In the genomic region with DNA sequence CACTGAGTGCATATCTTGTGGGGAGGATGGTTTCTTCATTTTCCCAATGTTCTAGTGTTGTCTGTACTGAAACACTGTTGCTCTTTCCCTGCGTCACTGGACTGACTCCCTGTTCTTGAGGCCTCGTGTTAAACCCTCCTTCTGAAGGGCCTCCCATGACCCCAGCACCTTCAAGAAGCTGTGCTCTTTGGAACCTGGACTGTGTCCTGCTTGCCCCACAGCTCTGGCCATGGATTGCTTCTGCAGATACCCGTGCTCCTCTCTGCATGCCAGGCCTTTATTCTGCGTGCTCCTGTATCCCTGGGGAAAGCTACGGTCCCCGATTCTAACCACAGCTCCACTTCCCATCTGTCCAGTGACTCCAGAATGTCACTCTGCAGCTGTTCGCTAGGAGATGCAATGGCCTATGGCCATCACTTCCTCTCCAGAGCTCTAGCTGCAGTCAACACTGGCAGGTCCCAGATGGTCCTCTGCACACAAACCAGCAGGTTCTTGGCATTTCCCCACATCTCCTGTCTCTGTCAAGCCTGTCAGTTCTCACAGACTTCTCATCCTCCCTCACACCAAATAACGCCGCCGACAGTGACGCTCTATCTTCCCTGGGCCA, we compare ENCODE assay signal across 14 mouse cellular contexts. TPM values are rescaled to one million over a fixed set of nuclear protein-coding genes. Genes with fewer than 3 reads are reported as not detected.
DNase-seq lines count a peak whose midpoint lies in the region; ATAC-seq lines count a peak whose summit lies in the region.
"Had no signal": no experiment of that assay in that cellular context is flagged by ENCODE, and none has a peak within 500 bp of the region (broad histone marks: within the 10 kb centered on the region; RNA-seq: fewer than 3 reads in every experiment).

No protein-coding gene starts in this region.

- no peaks in the 10 kb centered on the region for H3K27me3 ChIP-seq in intestine, embryonic 16.5 days (replicated peaks; ENCODE audit: control insufficient read depth, insufficient read depth, low read length)
- H3K27me3 ChIP-seq in intestine, embryonic 15.5 days (replicated peaks): no peaks in the 10 kb centered on the region
- peaks cover 28% of the 10 kb centered on the region for H3K27me3 ChIP-seq in liver, embryonic 12.5 days (replicated peaks)

- H3K4me1 ChIP-seq in intestine, embryonic 16.5 days (ENCODE audit: control insufficient read depth, insufficient read depth, low read length): peaks cover 4% of the 10 kb centered on the region; the same call in 1 of the 2 replicates
- H3K4me1 ChIP-seq in intestine, embryonic 15.5 days (replicated peaks): no peaks in the 10 kb centered on the region
- peaks cover 18% of the 10 kb centered on the region for H3K4me1 ChIP-seq in liver, embryonic 12.5 days
- H3K4me1 ChIP-seq: embryonic facial prominence, embryonic 15.5 days had no signal

- no peaks in the 10 kb centered on the region for H3K9me3 ChIP-seq in intestine, embryonic 16.5 days (ENCODE audit: control insufficient read depth, low read length)
- no peaks in the 10 kb centered on the region for H3K9me3 ChIP-seq in intestine, embryonic 15.5 days
- no peaks in the 10 kb centered on the region for H3K9me3 ChIP-seq in liver, embryonic 12.5 days (replicated peaks)
- H3K9me3 ChIP-seq: embryonic facial prominence, embryonic 15.5 days; liver, embryonic 15.5 days had no signal

- H3K9ac ChIP-seq in intestine, embryonic 16.5 days (ENCODE audit: low read depth, low read length): no peak overlapping the region
- H3K9ac ChIP-seq in intestine, embryonic 15.5 days: no peak overlapping the region
- H3K9ac ChIP-seq in liver, embryonic 12.5 days: no peak overlapping the region
- H3K9ac ChIP-seq: embryonic facial prominence, embryonic 15.5 days; liver, embryonic 15.5 days had no signal

- H3K4me3 ChIP-seq in intestine, embryonic 16.5 days (ENCODE audit: low read length): no peak overlapping the region
- H3K4me3 ChIP-seq in intestine, embryonic 15.5 days (replicated peaks): no peak overlapping the region
- H3K4me3 ChIP-seq in liver, embryonic 12.5 days: no peak overlapping the region
- H3K4me3 ChIP-seq: embryonic facial prominence, embryonic 15.5 days; left cerebral cortex, adult 2 months; liver, embryonic 15.5 days had no signal

- 0 out of 2 replicates have a peak overlapping the region, but pooled peaks have one; percentile 17 for H3K27ac ChIP-seq in intestine, embryonic 16.5 days (ENCODE audit: low read length)
- H3K27ac ChIP-seq in intestine, embryonic 15.5 days: no peak overlapping the region
- H3K27ac ChIP-seq in liver, embryonic 12.5 days: no peak overlapping the region
- H3K27ac ChIP-seq: embryonic facial prominence, embryonic 15.5 days; left cerebral cortex, adult 2 months; liver, embryonic 15.5 days had no signal

- H3K4me2 ChIP-seq in intestine, embryonic 16.5 days (ENCODE audit: low read depth, low read length): no peak overlapping the region
- no peak overlapping the region for H3K4me2 ChIP-seq in intestine, embryonic 15.5 days (replicated peaks)
- H3K4me2 ChIP-seq in liver, embryonic 12.5 days: no peak overlapping the region
- H3K4me2 ChIP-seq: embryonic facial prominence, embryonic 15.5 days; liver, embryonic 15.5 days had no signal

- no peaks in the 10 kb centered on the region for H3K36me3 ChIP-seq in intestine, embryonic 16.5 days (ENCODE audit: control insufficient read depth, insufficient read depth, low read length)
- no peaks in the 10 kb centered on the region for H3K36me3 ChIP-seq in intestine, embryonic 15.5 days
- no peaks in the 10 kb centered on the region for H3K36me3 ChIP-seq in liver, embryonic 12.5 days
- H3K36me3 ChIP-seq: embryonic facial prominence, embryonic 15.5 days; liver, embryonic 15.5 days had no signal

- peak; percentile 49; the same call in 1 of the 2 replicates for ATAC-seq in intestine, embryonic 16.5 days
- ATAC-seq in intestine, embryonic 15.5 days: no peak
- peak; percentile 31; the same call in 1 of the 2 replicates for ATAC-seq in cerebellum, adult (ENCODE audit: insufficient number of reproducible peaks, low FRiP score, low TSS enrichment)
- ATAC-seq in liver, embryonic 12.5 days: no peak

- DNase-seq in cerebellum, adult 8-10 months: peak; percentile 38
- peak; percentile 62 for DNase-seq in kidney, postnatal 10 days
- DNase-seq in gastrocnemius, adult 18-20 months (ENCODE audit: low spot score): no peak
- DNase-seq: gastrocnemius, postnatal 14 days; right cerebral cortex, postnatal 25 days had no signal

- WGBS in intestine, embryonic 16.5 days: 57% methylated on average over 11 of the region's 11 CpGs
- 66% methylated on average over 11 of the region's 11 CpGs for WGBS in intestine, embryonic 15.5 days
- WGBS in liver, embryonic 12.5 days (ENCODE audit: insufficient replicate concordance): 62% methylated on average over 11 of the region's 11 CpGs

RNA-seq across cellular contexts. Expression of gene Slc11a2, which starts 5.2 kb away (rescaled TPM):
- 40.7 and 47.2 TPM in 2 replicates for polyA plus RNA-seq in intestine, embryonic 16.5 days (2015; fragmentation: Nextera tagmentation; extraction: Ambion mirVana)
- polyA plus RNA-seq in intestine, embryonic 15.5 days (2015; fragmentation: Nextera tagmentation; extraction: Ambion mirVana): 29.8 and 29.9 TPM in 2 replicates
- total RNA-seq in gastrocnemius, adult 18-20 months (2021): 10 to 100 TPM; 34.5 to 40.0 TPM
- polyA plus RNA-seq in liver, embryonic 12.5 days (2016; fragmentation: Nextera tagmentation; extraction: Ambion mirVana): 56.5 and 59.7 TPM in 2 replicates

RNA-seq across cellular contexts. Expression of gene Gm5475, which starts 8.1 kb away (rescaled TPM):
- 0.11 and 0.18 TPM in 2 replicates for polyA plus RNA-seq in intestine, embryonic 16.5 days (2015; fragmentation: Nextera tagmentation; extraction: Ambion mirVana)
- 0.13 and 0.19 TPM in 2 replicates for polyA plus RNA-seq in intestine, embryonic 15.5 days (2015; fragmentation: Nextera tagmentation; extraction: Ambion mirVana)
- total RNA-seq in gastrocnemius, adult 18-20 months (2021): under 1 TPM in 1 of 2 experiments, not detected in 1; 0.09 TPM
- 0.06 and 0.08 TPM in 2 replicates for polyA plus RNA-seq in liver, embryonic 12.5 days (2016; fragmentation: Nextera tagmentation; extraction: Ambion mirVana)
- total RNA-seq: gastrocnemius, postnatal 14 days; heart, postnatal 25 days; left cerebral cortex, adult 2 months; megakaryocyte, adult 5-6 weeks had no signal

RNA-seq across cellular contexts. Expression of gene Letmd1, which starts 38.8 kb away (rescaled TPM):
- 31.3 and 33.7 TPM in 2 replicates for polyA plus RNA-seq in intestine, embryonic 16.5 days (2015; fragmentation: Nextera tagmentation; extraction: Ambion mirVana)
- polyA plus RNA-seq in intestine, embryonic 15.5 days (2015; fragmentation: Nextera tagmentation; extraction: Ambion mirVana): 31.2 and 32.9 TPM in 2 replicates
- total RNA-seq in gastrocnemius, adult 18-20 months (2021): 1 to 10 TPM; 6.7 to 7.5 TPM
- polyA plus RNA-seq in liver, embryonic 12.5 days (2016; fragmentation: Nextera tagmentation; extraction: Ambion mirVana): 18.5 and 20.0 TPM in 2 replicates

Comparison
In these comparisons a context has a peak if more than half of its experiments do, and no peak if none do; other contexts are left out.
1. ATAC-seq: peak in intestine, embryonic 16.5 days (single experiment) and cerebellum, adult (single experiment); none in intestine, embryonic 15.5 days (single experiment) and liver, embryonic 12.5 days (single experiment).